Mouse (Mus musculus): ENCODE measurements around the gene Thumpd3. TPM values are rescaled to one million over a fixed set of nuclear protein-coding genes. Genes with fewer than 3 reads are reported as not detected.

Thumpd3 gene
- 62.9 and 63.2 TPM in 2 replicates for polyA plus RNA-seq (2015; fragmentation: Nextera tagmentation; extraction: Ambion mirVana)

DNA sequence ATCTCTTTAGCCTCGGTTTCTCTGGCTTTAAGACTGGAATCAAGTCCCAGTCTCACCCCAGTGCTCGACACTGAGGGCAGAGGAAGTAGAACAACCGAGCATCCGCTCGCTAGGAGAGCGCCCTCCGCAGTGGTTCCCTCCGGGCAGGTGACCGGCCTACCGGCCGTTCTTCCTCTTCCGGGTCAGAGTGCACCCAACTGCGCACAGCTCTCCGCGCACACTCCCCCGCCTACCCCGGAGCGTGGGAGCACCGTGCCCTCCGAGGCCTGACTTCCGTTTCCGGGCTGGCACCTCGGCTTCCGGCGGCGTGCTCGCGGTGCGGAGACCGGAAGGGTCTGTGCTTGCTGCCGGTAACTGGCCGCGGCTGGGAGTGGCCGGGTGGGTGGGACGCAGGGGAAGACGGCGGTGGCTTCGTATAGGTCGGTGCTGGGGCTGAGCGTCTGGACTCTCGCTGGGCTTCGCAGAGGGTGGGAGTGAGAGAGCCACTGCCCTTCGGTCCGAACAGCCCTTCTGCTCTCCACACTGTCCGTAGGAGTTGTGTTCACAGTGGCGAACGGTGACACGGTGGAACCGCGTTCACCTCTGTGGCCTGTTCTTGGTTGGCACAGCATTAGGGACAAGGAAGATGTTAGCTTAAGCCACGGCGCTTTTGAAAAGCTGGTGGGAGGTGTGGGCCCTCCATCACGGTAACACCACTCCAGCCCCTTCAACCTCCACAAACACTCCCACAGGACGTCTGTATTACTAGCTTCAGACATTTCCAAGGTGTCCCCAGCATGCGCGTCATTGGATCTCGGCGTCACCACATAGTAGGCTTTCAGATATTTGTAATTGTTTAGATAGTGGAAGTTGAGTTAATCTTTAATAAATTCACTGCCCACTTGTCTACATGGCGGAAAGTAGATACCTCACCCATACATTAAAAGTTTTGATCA, at the start of gene Thumpd3:
Gene Thumpd3 (plus strand): TSS at position 185 of the 935 bp plus-strand sequence.
- Histone ChIP-seq H3K4me1 (peaks cover 24% of the 10 kb centered on the region), H3K27ac (peak within 1 kb of the TSS; percentile 89), H3K4me2 (peak within 1 kb of the TSS; percentile 96), H3K4me3 (peak within 1 kb of the TSS; percentile 80), H3K36me3 (ENCODE audit: poor library complexity, severe bottlenecking) (peaks cover 22% of the 10 kb centered on the region), H3K9ac (peak within 1 kb of the TSS; percentile 85), H3K27me3 (no peaks in the 10 kb centered on the region), H3K9me3 (replicated peaks) (no peaks in the 10 kb centered on the region)
- ATAC-seq: peak; percentile 99
- WGBS: under 1% methylated on average over 59 of the region's 59 CpGs

DNA sequence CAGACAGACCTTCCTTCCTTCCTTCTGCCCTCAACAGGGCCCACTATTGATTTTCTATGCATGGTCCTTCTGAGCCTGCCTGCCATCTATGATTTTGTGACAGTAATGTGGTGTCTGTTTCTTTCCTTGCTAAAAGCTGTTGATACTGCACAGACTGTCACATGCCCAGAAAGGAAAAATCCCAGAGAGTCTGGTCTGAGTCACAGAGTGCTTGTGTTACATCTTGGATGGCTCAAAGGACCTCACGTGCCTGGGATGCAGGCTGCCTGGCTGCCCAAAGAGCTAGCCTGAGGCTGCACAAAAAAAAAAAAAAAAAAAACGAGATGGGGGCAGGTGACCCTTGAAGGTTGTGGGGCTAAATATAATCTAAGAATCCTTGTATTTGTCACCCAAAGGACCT, 46.8 kb upstream of the Thumpd3 start:
- Histone ChIP-seq H3K9me3 (replicated peaks) (no peaks in the 10 kb centered on the region), H3K27ac (no peak overlapping the region), H3K4me1 (no peaks in the 10 kb centered on the region), H3K9ac (no peak overlapping the region), H3K4me3 (no peak overlapping the region), H3K4me2 (no peak overlapping the region), H3K27me3 (no peaks in the 10 kb centered on the region), H3K36me3 (ENCODE audit: poor library complexity, severe bottlenecking) (no peaks in the 10 kb centered on the region)
- WGBS: 52% methylated on average over 1 of the region's 2 CpGs
- ATAC-seq: no peak

GRCm38 (mm10) chr6:113000666-113001287, 45.2 kb upstream of the Thumpd3 start:
- Histone ChIP-seq H3K9ac (no peak overlapping the region), H3K27ac (no peak overlapping the region), H3K4me3 (no peak overlapping the region), H3K4me2 (no peak overlapping the region), H3K27me3 (no peaks in the 10 kb centered on the region), H3K36me3 (ENCODE audit: poor library complexity, severe bottlenecking) (no peaks in the 10 kb centered on the region), H3K9me3 (replicated peaks) (no peaks in the 10 kb centered on the region), H3K4me1 (no peaks in the 10 kb centered on the region)
- ATAC-seq: peak; percentile 95
- WGBS: 35% methylated on average over 11 of the region's 11 CpGs

- ATAC-seq: 0 out of 2 replicates have a peak, but pooled peaks have one; percentile 17
- Histone ChIP-seq H3K36me3 (ENCODE audit: poor library complexity, severe bottlenecking) (no peaks in the 10 kb centered on the region), H3K27ac (no peak overlapping the region), H3K9me3 (replicated peaks) (no peaks in the 10 kb centered on the region), H3K4me2 (no peak overlapping the region), H3K4me1 (no peaks in the 10 kb centered on the region), H3K4me3 (no peak overlapping the region), H3K9ac (no peak overlapping the region), H3K27me3 (no peaks in the 10 kb centered on the region)
- 80% methylated on average over 12 of the region's 12 CpGs for WGBS
Observed at GRCm38 (mm10) chr6:113001719-113002118, 44.3 kb upstream of the Thumpd3 start.

GRCm38 (mm10) chr6:113003313-113004111, 42.5 kb upstream of the Thumpd3 start:
- Histone ChIP-seq H3K9me3 (replicated peaks) (peaks cover 6% of the 10 kb centered on the region; the same call in 1 of the 2 replicates), H3K4me1 (no peaks in the 10 kb centered on the region), H3K36me3 (ENCODE audit: poor library complexity, severe bottlenecking) (no peaks in the 10 kb centered on the region), H3K4me3 (no peak overlapping the region), H3K27ac (no peak overlapping the region), H3K9ac (no peak overlapping the region), H3K4me2 (no peak overlapping the region), H3K27me3 (no peaks in the 10 kb centered on the region)
- ATAC-seq: no peak
- 93% methylated on average over 10 of the region's 10 CpGs for WGBS

DNA sequence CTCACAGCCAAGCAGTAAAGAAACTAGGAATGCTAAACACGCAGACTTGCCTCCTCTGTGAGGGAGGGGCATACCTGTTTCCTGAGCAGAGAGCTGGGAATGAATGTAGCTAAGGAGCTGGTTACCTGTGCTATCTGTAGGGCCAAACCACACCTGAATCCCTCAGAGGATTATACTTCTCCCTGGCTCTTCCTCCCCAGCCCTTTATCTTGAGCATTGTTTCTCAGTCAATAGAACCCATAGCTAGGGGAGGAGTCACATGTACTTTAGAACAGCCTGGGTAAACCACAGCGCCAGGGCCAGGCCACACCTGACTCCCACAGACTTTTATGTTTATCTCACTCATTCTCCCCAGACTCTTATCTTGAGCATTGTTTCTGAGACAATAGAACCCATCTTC, 39.2 kb upstream of the Thumpd3 start:
- no peaks in the 10 kb centered on the region for H3K36me3 ChIP-seq (ENCODE audit: poor library complexity, severe bottlenecking)
- no peak overlapping the region for H3K9ac ChIP-seq
- H3K27ac ChIP-seq: no peak overlapping the region
- no peaks in the 10 kb centered on the region for H3K27me3 ChIP-seq
- H3K9me3 ChIP-seq (replicated peaks): peaks cover 6% of the 10 kb centered on the region; the same call in 1 of the 2 replicates
- H3K4me1 ChIP-seq: peaks cover 10% of the 10 kb centered on the region
- no peak overlapping the region for H3K4me3 ChIP-seq
- no peak for ATAC-seq
- no peak overlapping the region for H3K4me2 ChIP-seq
- 55% methylated on average over 2 of the region's 2 CpGs for WGBS

- no peak for ATAC-seq
- 16% methylated on average over 2 of the region's 2 CpGs for WGBS
- H3K4me3 ChIP-seq: no peak overlapping the region
- no peaks in the 10 kb centered on the region for H3K36me3 ChIP-seq (ENCODE audit: poor library complexity, severe bottlenecking)
- no peak overlapping the region for H3K9ac ChIP-seq
- H3K9me3 ChIP-seq (replicated peaks): peaks cover 6% of the 10 kb centered on the region; the same call in 1 of the 2 replicates
- no peak overlapping the region for H3K4me2 ChIP-seq
- peaks cover 39% of the 10 kb centered on the region for H3K4me1 ChIP-seq
- peak overlapping the region; percentile 92 for H3K27ac ChIP-seq
- no peaks in the 10 kb centered on the region for H3K27me3 ChIP-seq
Observed at GRCm38 (mm10) chr6:113011886-113012285, 34.1 kb upstream of the Thumpd3 start.

- Histone ChIP-seq H3K9ac (no peak overlapping the region), H3K9me3 (replicated peaks) (peaks cover 4% of the 10 kb centered on the region; the same call in 1 of the 2 replicates), H3K36me3 (ENCODE audit: poor library complexity, severe bottlenecking) (no peaks in the 10 kb centered on the region), H3K27ac (peak overlapping the region; percentile 92), H3K4me3 (no peak overlapping the region), H3K27me3 (no peaks in the 10 kb centered on the region), H3K4me1 (peaks cover 45% of the 10 kb centered on the region), H3K4me2 (peak overlapping the region; percentile 5; the same call in 1 of the 2 replicates)
- WGBS: 1% methylated on average over 6 of the region's 6 CpGs
- ATAC-seq: peak; percentile 94
Observed at GRCm38 (mm10) chr6:113012495-113012941, 33.5 kb upstream of the Thumpd3 start.

GRCm38 (mm10) chr6:113013550-113013949, 32.5 kb upstream of the Thumpd3 start:
- 82% methylated on average over 4 of the region's 4 CpGs for WGBS

DNA sequence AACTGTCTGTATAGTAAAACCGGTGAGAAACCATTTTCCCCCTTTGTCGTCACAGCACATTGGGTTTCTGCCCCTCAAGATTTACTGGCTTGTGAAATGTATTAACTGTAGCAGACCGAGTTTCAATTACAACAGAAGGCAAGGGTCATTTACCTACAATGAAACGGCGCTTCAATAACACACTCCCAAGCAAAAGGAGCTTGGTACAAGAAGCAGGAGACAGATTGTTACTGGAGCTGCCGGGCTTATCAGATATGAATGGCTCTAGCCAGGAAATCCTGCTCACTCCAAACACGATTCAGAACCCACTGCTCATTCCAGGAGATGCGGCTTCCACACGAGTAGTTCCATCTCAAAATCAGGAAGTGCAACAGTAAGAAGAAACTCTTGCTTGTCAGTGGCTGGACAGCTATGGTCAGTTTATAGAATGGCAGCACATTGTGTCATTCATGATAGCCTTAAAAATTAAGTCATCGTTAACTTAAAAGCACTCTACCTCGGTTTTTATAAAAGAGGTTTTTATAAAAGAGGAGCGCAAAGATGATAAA, 28.5 kb upstream of the Thumpd3 start:
- peaks cover 35% of the 10 kb centered on the region for H3K4me1 ChIP-seq
- ATAC-seq: no peak
- no peaks in the 10 kb centered on the region for H3K36me3 ChIP-seq (ENCODE audit: poor library complexity, severe bottlenecking)
- no peak overlapping the region for H3K27ac ChIP-seq
- H3K4me3 ChIP-seq: no peak overlapping the region
- H3K27me3 ChIP-seq: no peaks in the 10 kb centered on the region
- 42% methylated on average over 12 of the region's 12 CpGs for WGBS
- H3K9me3 ChIP-seq (replicated peaks): no peaks in the 10 kb centered on the region
- no peak overlapping the region for H3K4me2 ChIP-seq
- H3K9ac ChIP-seq: no peak overlapping the region

More at GRCm38 (mm10) chr6:113013550-113013949, 32.5 kb upstream of the Thumpd3 start:
- Histone ChIP-seq H3K27me3 (no peaks in the 10 kb centered on the region), H3K4me1 (peaks cover 53% of the 10 kb centered on the region), H3K4me3 (no peak overlapping the region), H3K9ac (no peak overlapping the region), H3K36me3 (ENCODE audit: poor library complexity, severe bottlenecking) (no peaks in the 10 kb centered on the region), H3K27ac (peak overlapping the region; percentile 92), H3K9me3 (replicated peaks) (no peaks in the 10 kb centered on the region), H3K4me2 (no peak overlapping the region)
- ATAC-seq: no peak

DNA sequence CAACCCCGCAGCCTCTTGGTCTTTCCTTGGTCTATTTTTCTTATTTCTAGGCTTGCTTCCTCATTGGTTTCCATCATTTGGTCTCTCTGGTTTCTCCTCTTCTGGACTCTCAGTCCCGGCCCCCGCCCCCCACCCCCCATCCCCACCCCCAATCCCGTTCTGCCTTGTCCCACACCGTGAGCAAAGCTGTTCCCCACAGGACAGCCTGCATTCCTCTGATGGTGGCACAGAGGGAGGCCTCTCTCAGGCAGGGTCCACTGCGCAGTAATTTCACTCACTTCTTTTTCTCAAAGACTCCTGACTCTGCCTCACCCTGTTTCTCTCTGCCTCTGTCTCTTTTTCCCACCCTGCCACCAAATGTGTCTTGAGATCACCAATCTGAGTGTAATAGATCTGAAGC, 27.9 kb upstream of the Thumpd3 start:
- Histone ChIP-seq H3K36me3 (ENCODE audit: poor library complexity, severe bottlenecking) (no peaks in the 10 kb centered on the region), H3K4me1 (peaks cover 29% of the 10 kb centered on the region), H3K27ac (no peak overlapping the region), H3K9ac (no peak overlapping the region), H3K4me2 (no peak overlapping the region), H3K4me3 (no peak overlapping the region), H3K9me3 (replicated peaks) (no peaks in the 10 kb centered on the region), H3K27me3 (no peaks in the 10 kb centered on the region)
- ATAC-seq: no peak
- WGBS: 32% methylated on average over 6 of the region's 6 CpGs

Data from forebrain, embryonic 13.5 days (tissue).